Mouse (Mus musculus): ENCODE data around the gene Prkaa1. TPM values are rescaled to one million over a fixed set of nuclear protein-coding genes. Genes with fewer than 3 reads are reported as not detected.

Prkaa1 gene
- 8.9 and 9.9 TPM in 2 replicates for polyA plus RNA-seq (2012; rRNA removed)

GRCm38 (mm10) chr15:5143361-5144020 lies at the start of gene Prkaa1:
Gene Prkaa1 (plus strand): TSS chr15:5143861.

GRCm38 (mm10) chr15:5107686-5108654 lies 35.7 kb upstream of the Prkaa1 start, which contains the start of gene Card6:
Gene Card6 (minus strand): TSS chr15:5108539.

GRCm38 (mm10) chr15:5116270-5117030 lies 27.2 kb upstream of the Prkaa1 start, which contains the start of gene Rpl37:
Gene Rpl37 (plus strand): TSS chr15:5116645.

GRCm38 (mm10) chr15:5185366-5186292 lies 42.0 kb downstream of the Prkaa1 start, which contains the start of gene Ttc33:
Gene Ttc33 (plus strand): TSS chr15:5185525.

Other genes starting within 250 kb of the Prkaa1 start
- gene Mroh2b, start 245.1 kb upstream of the Prkaa1 start, polyA plus RNA-seq (2012; rRNA removed), result not detected in 2 replicates
- 0.01 TPM in 2 replicates for gene C7, start 80.1 kb upstream of the Prkaa1 start, polyA plus RNA-seq (2012; rRNA removed)
- gene Card6, start 35.3 kb upstream of the Prkaa1 start, polyA plus RNA-seq (2012; rRNA removed), result 0.57 and 0.59 TPM in 2 replicates
- 879 and 1,014 TPM in 2 replicates for gene Rpl37, start 27.2 kb upstream of the Prkaa1 start, polyA plus RNA-seq (2012; rRNA removed)
- 7.2 and 8.0 TPM in 2 replicates for gene Ttc33, start 41.7 kb downstream of the Prkaa1 start, polyA plus RNA-seq (2012; rRNA removed)
- gene Ptger4, start 100.3 kb downstream of the Prkaa1 start, polyA plus RNA-seq (2012; rRNA removed), result 1.1 TPM in 2 replicates

Measured in liver, embryonic 14 days (tissue).